Mouse (Mus musculus): ENCODE data around the gene Lrch4.
"Not testable (repeated sequence)": the region's sequence is repeated elsewhere in the genome, so short reads cannot be mapped to it uniquely, and the experiment has no call there.

Gene Lrch4

DNA sequence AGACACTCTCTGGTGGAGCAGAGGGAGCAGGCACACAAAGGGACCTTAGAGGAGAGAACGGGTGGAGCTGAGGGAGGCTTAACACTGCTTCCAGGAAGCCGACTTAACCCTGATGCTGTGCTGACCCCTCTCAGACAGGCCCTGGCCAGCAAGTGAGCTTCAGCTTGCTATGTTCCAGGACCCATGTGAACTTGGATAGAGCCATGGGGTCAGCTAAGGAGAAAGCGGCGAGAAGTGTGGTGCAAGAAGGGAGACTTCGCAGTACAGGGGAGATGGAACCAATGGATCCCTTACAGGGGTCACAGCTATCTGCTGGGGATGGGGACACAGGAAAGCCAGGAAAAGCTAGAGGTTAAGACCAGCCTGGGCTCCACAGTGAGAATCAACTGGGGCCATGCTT is 15.8 kb upstream of the Lrch4 start:
- DNase-seq (ENCODE audit: low spot score in 2 of 2): no peak

GRCm38 (mm10) chr5:137613550-137613949 is 15.4 kb upstream of the Lrch4 start, which contains the start of gene Pcolce:
Gene Pcolce (minus strand): TSS chr5:137613784.
- DNase-seq (ENCODE audit: low spot score in 2 of 2): no peak

DNA sequence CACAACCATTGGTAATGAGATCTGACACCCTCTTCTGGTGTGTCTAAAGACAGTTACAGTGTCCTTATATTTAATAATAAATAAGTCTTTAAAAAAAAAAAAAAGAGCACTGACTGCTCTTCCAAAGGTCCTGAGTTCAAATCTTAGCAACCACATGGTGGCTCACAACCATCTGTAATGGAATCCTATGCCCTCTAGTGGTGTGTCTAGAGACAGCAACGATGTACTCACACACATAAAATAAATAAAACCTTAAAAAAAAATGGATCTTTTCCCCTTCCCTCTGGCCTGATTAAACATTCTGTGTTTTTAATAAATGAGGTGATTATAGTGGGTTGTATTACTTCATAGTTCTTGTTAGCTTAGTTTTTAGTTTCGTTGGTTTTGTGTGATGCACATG is 14.0 kb upstream of the Lrch4 start:
- DNase-seq (ENCODE audit: low spot score in 2 of 2): not testable (repeated sequence)

GRCm38 (mm10) chr5:137615347-137615746 is 13.6 kb upstream of the Lrch4 start:
- DNase-seq (ENCODE audit: low spot score in 2 of 2): no peak

- DNase-seq (ENCODE audit: low spot score in 2 of 2): peak in 1 of 2 experiments; percentile 62
Measured at GRCm38 (mm10) chr5:137623937-137624530, 4.9 kb upstream of the Lrch4 start.

- DNase-seq (ENCODE audit: low spot score in 2 of 2): no peak
Measured at GRCm38 (mm10) chr5:137627991-137628390, 930 bp upstream of the Lrch4 start.

- DNase-seq (ENCODE audit: low spot score in 2 of 2): peak in 1 of 2 experiments; percentile 79
Measured at GRCm38 (mm10) chr5:137629306-137629721, 393 bp downstream of the Lrch4 start.

GRCm38 (mm10) chr5:137629906-137630545 is 1.1 kb downstream of the Lrch4 start:
- DNase-seq (ENCODE audit: low spot score in 2 of 2): peak in 1 of 2 experiments; percentile 46

GRCm38 (mm10) chr5:137630602-137631001 is 1.7 kb downstream of the Lrch4 start:
- no peak for DNase-seq (ENCODE audit: low spot score in 2 of 2)

GRCm38 (mm10) chr5:137631171-137631570 is 2.2 kb downstream of the Lrch4 start:
- peak; percentile 76 to 85 for DNase-seq (ENCODE audit: low spot score in 2 of 2)

DNA sequence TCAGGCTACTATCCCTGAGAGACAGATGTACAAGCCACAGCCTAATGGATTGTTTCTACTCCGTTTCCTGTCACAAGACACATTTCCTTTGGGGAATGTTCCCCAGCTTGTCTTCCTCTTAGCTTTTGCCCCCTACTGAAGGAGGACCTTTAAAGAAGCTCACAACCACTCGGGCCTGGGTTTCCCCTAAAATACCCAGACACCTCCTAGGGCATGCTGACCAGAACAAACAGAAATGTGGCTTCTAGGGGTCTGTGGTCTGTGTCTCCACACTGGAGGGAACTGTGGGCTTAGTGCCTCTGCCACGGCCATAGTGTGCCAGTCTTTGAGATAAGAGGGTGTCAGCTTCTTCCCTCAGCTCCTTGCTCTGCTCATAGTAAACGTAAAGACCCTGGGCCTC is 2.7 kb downstream of the Lrch4 start:
- DNase-seq (ENCODE audit: low spot score in 2 of 2): no peak

DNA sequence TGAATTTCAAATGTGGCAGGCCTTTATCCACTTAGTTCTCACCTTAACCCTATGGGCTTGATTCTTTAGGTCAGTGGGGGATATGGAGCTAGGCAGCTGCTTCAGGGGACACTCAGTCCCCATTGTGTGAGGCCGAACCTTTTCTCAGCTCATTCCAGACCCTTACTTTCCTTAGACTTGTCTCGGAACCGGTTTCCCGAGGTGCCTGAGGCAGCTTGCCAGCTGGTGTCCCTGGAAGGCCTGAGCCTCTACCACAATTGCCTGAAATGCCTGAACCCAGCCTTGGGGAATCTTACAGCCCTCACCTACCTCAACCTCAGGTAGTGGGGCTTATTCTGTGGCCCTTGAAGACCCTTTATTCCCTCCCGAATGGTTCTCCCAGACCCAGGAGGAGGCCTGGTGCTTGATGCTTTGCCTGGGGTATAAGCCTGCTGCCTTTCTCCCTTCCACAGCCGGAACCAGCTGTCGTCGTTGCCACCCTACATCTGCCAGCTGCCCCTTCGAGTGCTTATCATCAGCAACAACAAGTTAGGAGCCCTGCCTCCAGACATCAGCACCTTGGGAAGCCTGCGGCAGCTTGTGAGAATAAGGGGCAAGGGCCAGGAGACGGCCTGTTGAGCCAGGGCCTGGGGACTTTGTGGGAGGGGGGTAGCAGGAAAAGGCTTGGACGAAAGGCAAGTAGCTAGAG is 4.6 kb downstream of the Lrch4 start:
- DNase-seq (ENCODE audit: low spot score in 2 of 2): no peak

- no peak for DNase-seq (ENCODE audit: low spot score in 2 of 2)
Measured at GRCm38 (mm10) chr5:137639472-137639871, 10.6 kb downstream of the Lrch4 start.

GRCm38 (mm10) chr5:137641054-137641453 is 12.1 kb downstream of the Lrch4 start, which contains the start of gene Sap25:
Gene Sap25 (plus strand): TSS chr5:137641334.
- peak; percentile 66 to 88 for DNase-seq (ENCODE audit: low spot score in 2 of 2)

DNA sequence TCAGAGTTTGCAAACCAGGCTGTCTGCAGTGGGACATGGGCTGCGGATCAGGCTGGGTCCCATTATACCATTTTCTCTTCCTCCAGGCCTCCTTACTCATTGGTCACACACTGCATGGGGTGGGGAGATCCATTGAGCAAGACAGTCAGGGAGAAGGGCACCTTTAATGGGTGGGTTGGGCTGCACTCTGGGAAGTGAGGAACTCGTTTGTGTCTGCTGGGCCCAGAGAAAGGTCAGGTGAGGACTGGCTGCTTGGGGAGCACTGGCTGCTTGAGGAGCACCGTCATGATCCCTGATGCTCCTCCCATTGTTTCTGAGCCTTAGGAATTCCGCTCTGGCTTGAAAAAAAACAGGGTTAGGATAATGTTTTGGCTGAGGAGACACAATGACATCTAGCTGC is 14.0 kb downstream of the Lrch4 start:
- no peak for DNase-seq (ENCODE audit: low spot score in 2 of 2)

DNA sequence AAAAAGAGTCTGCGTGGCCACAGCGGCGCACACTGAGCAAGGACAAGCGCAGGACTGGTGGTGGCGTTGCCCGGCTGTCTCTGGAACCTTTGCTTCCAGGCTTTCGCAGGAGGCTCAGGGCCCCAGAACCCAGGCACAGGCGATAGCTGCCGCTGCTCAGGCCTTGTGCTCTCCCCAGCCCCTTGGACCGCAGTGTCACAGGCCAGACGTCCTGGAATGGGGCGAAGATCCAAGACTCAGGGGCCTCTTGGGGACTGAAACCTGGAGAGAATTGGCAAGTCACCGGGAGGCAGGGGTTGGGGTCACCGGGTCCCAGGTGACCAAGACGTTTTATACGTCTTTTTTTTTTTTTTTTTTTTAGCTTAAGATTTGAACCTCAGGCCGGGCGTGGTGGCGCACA is 15.6 kb downstream of the Lrch4 start:
- DNase-seq (ENCODE audit: low spot score in 2 of 2): no peak

DNA sequence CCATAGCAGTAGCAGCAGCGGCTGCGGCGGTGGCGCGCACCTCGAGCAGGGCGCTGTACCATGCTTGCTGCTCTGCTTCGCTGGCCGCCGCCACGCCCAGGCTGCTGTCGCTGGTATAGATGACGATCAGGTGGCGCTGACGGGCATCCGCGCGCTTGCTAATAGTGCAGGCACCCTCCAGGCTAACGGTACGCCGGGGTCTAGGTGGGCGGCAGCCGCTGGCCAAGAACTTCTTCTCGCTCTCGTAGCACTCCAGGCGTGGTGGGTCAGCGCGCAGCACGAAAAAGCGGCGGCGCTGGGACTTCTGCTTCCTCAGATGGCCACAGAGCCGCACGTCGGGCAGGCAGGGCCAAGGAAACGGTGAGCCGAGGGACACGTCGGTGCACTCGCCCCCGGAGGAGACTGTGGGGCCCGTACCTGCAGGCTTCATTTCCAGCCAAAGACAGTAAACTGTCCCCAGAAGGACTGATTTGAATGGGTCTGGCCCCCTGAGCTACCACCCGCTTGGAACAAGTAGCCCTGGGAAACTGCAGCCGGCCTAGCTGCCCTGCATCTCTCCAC is 16.2 kb downstream of the Lrch4 start:
- DNase-seq (ENCODE audit: low spot score in 2 of 2): peak; percentile 71 to 84

GRCm38 (mm10) chr5:137645652-137646091 is 16.8 kb downstream of the Lrch4 start, which contains the start of gene Irs3:
Gene Irs3 (minus strand): TSS chr5:137645714.
- peak in 1 of 2 experiments; percentile 46 for DNase-seq (ENCODE audit: low spot score in 2 of 2)

GRCm38 (mm10) chr5:137647827-137648601 is 19.1 kb downstream of the Lrch4 start:
- no peak for DNase-seq (ENCODE audit: low spot score in 2 of 2)

- no peak for DNase-seq (ENCODE audit: low spot score in 2 of 2)
Measured at GRCm38 (mm10) chr5:137649251-137649650, 20.3 kb downstream of the Lrch4 start.

Data from spleen, postnatal 4 days (tissue).